Mouse (Mus musculus): Measurements from ENCODE around the gene Atf3. TPM values are rescaled to one million over a fixed set of nuclear protein-coding genes. Genes with fewer than 3 reads are reported as not detected.
A peak's percentile ranks its signal among the peaks of the same experiment; 100 is the strongest.

Atf3 gene
- polyA plus RNA-seq, 1 experiment from 2014 or later: 8.2 TPM

- TF ChIP-seq EP300 (IDR thresholded peaks at IDR 0.05): no peak
- no peak for TF ChIP-seq CTCF (IDR thresholded peaks at IDR 0.05)
- DNase-seq (ENCODE audit: low spot score): peak; percentile 30
- Histone ChIP-seq H3K9ac (replicated peaks; ENCODE audit: low read depth) (no peak overlapping the region), H3K4me3 (ENCODE audit: low read depth, low read length) (no peak overlapping the region), H3K9me3 (ENCODE audit: low read length) (no peaks in the 10 kb centered on the region), H3K4me1 (ENCODE audit: insufficient read depth, low read depth, low read length) (no peaks in the 10 kb centered on the region; the same call in 1 of the 2 replicates), H3K27me3 (replicated peaks; ENCODE audit: insufficient read depth, low read length) (no peaks in the 10 kb centered on the region), H3K36me3 (ENCODE audit: insufficient read depth, low read length) (no peaks in the 10 kb centered on the region), H3K4me2 (replicated peaks; ENCODE audit: low read depth, low read length) (peak overlapping the region; percentile 5; the same call in 1 of the 2 replicates), H3K27ac (ENCODE audit: low read length) (no peak overlapping the region)
- 36% methylated on average over 15 of the region's 15 CpGs for WGBS
- no peak for ATAC-seq
Measured at GRCm38 (mm10) chr1:191178511-191179188, 39.2 kb downstream of the Atf3 start.

- Histone ChIP-seq H3K4me1 (ENCODE audit: insufficient read depth, low read depth, low read length) (no peaks in the 10 kb centered on the region; the same call in 1 of the 2 replicates), H3K4me3 (ENCODE audit: low read depth, low read length) (no peak overlapping the region), H3K27me3 (replicated peaks; ENCODE audit: insufficient read depth, low read length) (no peaks in the 10 kb centered on the region), H3K27ac (ENCODE audit: low read length) (no peak overlapping the region), H3K9ac (replicated peaks; ENCODE audit: low read depth) (no peak overlapping the region), H3K4me2 (replicated peaks; ENCODE audit: low read depth, low read length) (no peak overlapping the region), H3K9me3 (ENCODE audit: low read length) (no peaks in the 10 kb centered on the region), H3K36me3 (ENCODE audit: insufficient read depth, low read length) (no peaks in the 10 kb centered on the region)
- no peak for DNase-seq (ENCODE audit: low spot score)
- no peak for ATAC-seq
- WGBS: 70% methylated on average over 7 of the region's 7 CpGs
- no peak for TF ChIP-seq CTCF (IDR thresholded peaks at IDR 0.05)
- no peak for TF ChIP-seq EP300 (IDR thresholded peaks at IDR 0.05)
Measured at GRCm38 (mm10) chr1:191176887-191177286, 41.0 kb downstream of the Atf3 start.

GRCm38 (mm10) chr1:191172487-191172886 is 45.4 kb downstream of the Atf3 start:
- ATAC-seq: no peak
- no peaks in the 10 kb centered on the region for H3K4me1 ChIP-seq (ENCODE audit: insufficient read depth, low read depth, low read length)

GRCm38 (mm10) chr1:191170444-191170843 is 47.4 kb downstream of the Atf3 start:
- no peaks in the 10 kb centered on the region for H3K27me3 ChIP-seq (replicated peaks; ENCODE audit: insufficient read depth, low read length)
- no peak overlapping the region for H3K9ac ChIP-seq (replicated peaks; ENCODE audit: low read depth)
- DNase-seq (ENCODE audit: low spot score) (no peak), ATAC-seq (no peak)
- H3K9me3 ChIP-seq (ENCODE audit: low read length): no peaks in the 10 kb centered on the region
- H3K4me2 ChIP-seq (replicated peaks; ENCODE audit: low read depth, low read length): no peak overlapping the region
- H3K27ac ChIP-seq (ENCODE audit: low read length): no peak overlapping the region
- WGBS: 87% methylated on average over 2 of the region's 2 CpGs
- H3K4me3 ChIP-seq (ENCODE audit: low read depth, low read length): no peak overlapping the region
- TF ChIP-seq CTCF (IDR thresholded peaks at IDR 0.05) (no peak), EP300 (IDR thresholded peaks at IDR 0.05) (no peak)
- no peaks in the 10 kb centered on the region for H3K36me3 ChIP-seq (ENCODE audit: insufficient read depth, low read length)
- H3K4me1 ChIP-seq (ENCODE audit: insufficient read depth, low read depth, low read length): no peaks in the 10 kb centered on the region

More at GRCm38 (mm10) chr1:191172487-191172886, 45.4 kb downstream of the Atf3 start:
- H3K27ac ChIP-seq (ENCODE audit: low read length): no peak overlapping the region
- H3K9me3 ChIP-seq (ENCODE audit: low read length): no peaks in the 10 kb centered on the region
- WGBS: 9% methylated on average over 6 of the region's 6 CpGs
- no peaks in the 10 kb centered on the region for H3K36me3 ChIP-seq (ENCODE audit: insufficient read depth, low read length)
- no peak overlapping the region for H3K4me2 ChIP-seq (replicated peaks; ENCODE audit: low read depth, low read length)
- no peak overlapping the region for H3K9ac ChIP-seq (replicated peaks; ENCODE audit: low read depth)
- TF ChIP-seq EP300 (IDR thresholded peaks at IDR 0.05) (no peak), CTCF (IDR thresholded peaks at IDR 0.05) (peak; percentile 71)
- H3K27me3 ChIP-seq (replicated peaks; ENCODE audit: insufficient read depth, low read length): no peaks in the 10 kb centered on the region
- peak; percentile 56 for DNase-seq (ENCODE audit: low spot score)
- H3K4me3 ChIP-seq (ENCODE audit: low read depth, low read length): no peak overlapping the region

GRCm38 (mm10) chr1:191166189-191166588 is 51.6 kb downstream of the Atf3 start:
- Histone ChIP-seq H3K9me3 (ENCODE audit: low read length) (no peaks in the 10 kb centered on the region), H3K9ac (replicated peaks; ENCODE audit: low read depth) (no peak overlapping the region), H3K27ac (ENCODE audit: low read length) (no peak overlapping the region), H3K36me3 (ENCODE audit: insufficient read depth, low read length) (no peaks in the 10 kb centered on the region), H3K27me3 (replicated peaks; ENCODE audit: insufficient read depth, low read length) (no peaks in the 10 kb centered on the region), H3K4me2 (replicated peaks; ENCODE audit: low read depth, low read length) (no peak overlapping the region), H3K4me1 (ENCODE audit: insufficient read depth, low read depth, low read length) (no peaks in the 10 kb centered on the region), H3K4me3 (ENCODE audit: low read depth, low read length) (no peak overlapping the region)
- ATAC-seq: peak; percentile 44
- TF ChIP-seq CTCF (IDR thresholded peaks at IDR 0.05) (no peak), EP300 (IDR thresholded peaks at IDR 0.05) (no peak)
- 45% methylated on average over 4 of the region's 4 CpGs for WGBS
- peak; percentile 28 for DNase-seq (ENCODE audit: low spot score)

- WGBS: 83% methylated on average over 3 of the region's 3 CpGs
- H3K27me3 ChIP-seq (replicated peaks; ENCODE audit: insufficient read depth, low read length): no peaks in the 10 kb centered on the region
- H3K4me1 ChIP-seq (ENCODE audit: insufficient read depth, low read depth, low read length): no peaks in the 10 kb centered on the region
- TF ChIP-seq EP300 (IDR thresholded peaks at IDR 0.05): no peak
- no peak for TF ChIP-seq CTCF (IDR thresholded peaks at IDR 0.05)
- no peak for ATAC-seq
- no peak within 1 kb of the TSS for H3K27ac ChIP-seq (ENCODE audit: low read length)
- no peak within 1 kb of the TSS for H3K4me2 ChIP-seq (replicated peaks; ENCODE audit: low read depth, low read length)
- no peak within 1 kb of the TSS for H3K9ac ChIP-seq (replicated peaks; ENCODE audit: low read depth)
- DNase-seq (ENCODE audit: low spot score): no peak
- no peaks in the 10 kb centered on the region for H3K9me3 ChIP-seq (ENCODE audit: low read length)
- H3K36me3 ChIP-seq (ENCODE audit: insufficient read depth, low read length): no peaks in the 10 kb centered on the region
- no peak within 1 kb of the TSS for H3K4me3 ChIP-seq (ENCODE audit: low read depth, low read length)
Measured at GRCm38 (mm10) chr1:191164717-191165116, 53.1 kb downstream of the Atf3 start, which contains the start of gene Fam71a. Gene Fam71a (minus strand): TSS chr1:191164817.

Measured in lung, postnatal 0 days (tissue).